9 mouse cellular contexts compared by ENCODE assay signal in genomic region chr2:74128782-74129538, GRCm38 (mm10).
DNase-seq lines count a peak whose midpoint lies in the region; ATAC-seq and TF ChIP-seq lines count a peak whose summit lies in the region.
"Had no signal": no experiment of that assay in that cellular context is flagged by ENCODE, and none has a peak within 500 bp of the region (broad histone marks: within the 10 kb centered on the region; RNA-seq: fewer than 3 reads in every experiment).

No protein-coding gene starts in this region.

- 1% methylated on average over 14 of the region's 14 CpGs for WGBS in hindbrain, postnatal 0 days
- WGBS in neural tube, embryonic 14.5 days: under 1% methylated on average over 14 of the region's 14 CpGs

- DNase-seq in adrenal gland, postnatal 10 days: peak; percentile 9
- DNase-seq in adrenal gland, adult 2 months: no peak
- peak; percentile 42 to 45 for DNase-seq in left cerebral cortex, postnatal 25 days (ENCODE audit: low spot score in 2 of 2)
- DNase-seq in left cerebral cortex, postnatal 10 days (ENCODE audit: extremely low spot score in 1 of 2, low spot score in 2 of 2): no peak
- peak; percentile 54 for DNase-seq in hindbrain, postnatal 0 days (ENCODE audit: low spot score)
- DNase-seq in right cerebral cortex, postnatal 4 days: no peak
- DNase-seq in lung, adult 18-20 months: no peak

- 0 out of 2 replicates have a peak overlapping the region, but pooled peaks have one; percentile 16 for H3K27ac ChIP-seq in hindbrain, postnatal 0 days
- H3K27ac ChIP-seq in neural tube, embryonic 14.5 days (ENCODE audit: low read depth, low read length): peak overlapping the region; percentile 78
- H3K27ac ChIP-seq: liver, embryonic 14.5 days had no signal

- peaks cover 11% of the 10 kb centered on the region; the same call in 1 of the 2 replicates for H3K4me1 ChIP-seq in hindbrain, postnatal 0 days (ENCODE audit: insufficient read depth, low read length)
- peaks cover 29% of the 10 kb centered on the region for H3K4me1 ChIP-seq in neural tube, embryonic 14.5 days (ENCODE audit: control insufficient read depth, insufficient read depth, low read length)

- H3K4me3 ChIP-seq in hindbrain, postnatal 0 days (ENCODE audit: low read length): peak overlapping the region; percentile 34
- H3K4me3 ChIP-seq in neural tube, embryonic 14.5 days (ENCODE audit: low read depth, low read length): peak overlapping the region; percentile 29

- ATAC-seq in hindbrain, postnatal 0 days: peak; percentile 53; the same call in 1 of the 2 replicates
- peak; percentile 86 for ATAC-seq in neural tube, embryonic 14.5 days (ENCODE audit: low read depth)

- peak; percentile 21 for TF ChIP-seq CTCF in hindbrain, postnatal 0 days (IDR thresholded peaks at IDR 0.05; ENCODE audit: low read depth)

- intact Hi-C loops in left cerebral cortex, postnatal 25 days (cut with DNase I): no loop called here
- intact Hi-C loops in left cerebral cortex, postnatal 10 days (cut with DNase I): no loop called here

- H3K9ac ChIP-seq in hindbrain, postnatal 0 days (replicated peaks; ENCODE audit: low read length): peak overlapping the region; percentile 38; the same call in 1 of the 2 replicates
- H3K9ac ChIP-seq in neural tube, embryonic 14.5 days (replicated peaks; ENCODE audit: low read depth, low read length): peak overlapping the region; percentile 46; the same call in 1 of the 2 replicates
- H3K9ac ChIP-seq: liver, embryonic 14.5 days had no signal

- no peaks in the 10 kb centered on the region for H3K36me3 ChIP-seq in hindbrain, postnatal 0 days (ENCODE audit: insufficient read depth, low read length)
- no peaks in the 10 kb centered on the region for H3K36me3 ChIP-seq in neural tube, embryonic 14.5 days (ENCODE audit: control insufficient read depth, insufficient read depth, low read length)

- no peaks in the 10 kb centered on the region for H3K27me3 ChIP-seq in hindbrain, postnatal 0 days (ENCODE audit: insufficient read depth, low read length)
- no peaks in the 10 kb centered on the region for H3K27me3 ChIP-seq in neural tube, embryonic 14.5 days (ENCODE audit: control insufficient read depth, insufficient read depth, low read length)

- no peaks in the 10 kb centered on the region for H3K9me3 ChIP-seq in hindbrain, postnatal 0 days (ENCODE audit: low read length)
- no peaks in the 10 kb centered on the region for H3K9me3 ChIP-seq in neural tube, embryonic 14.5 days (ENCODE audit: control insufficient read depth, low read length)

- H3K4me2 ChIP-seq in hindbrain, postnatal 0 days (ENCODE audit: low read depth, low read length): peak overlapping the region; percentile 61
- H3K4me2 ChIP-seq in neural tube, embryonic 14.5 days (ENCODE audit: low read depth, low read length): peak overlapping the region; percentile 63

Comparison
In these comparisons a context has a peak if more than half of its experiments do, and no peak if none do; other contexts are left out.
1. DNase-seq: peak in adrenal gland, postnatal 10 days (single experiment), left cerebral cortex, postnatal 25 days (2 of 2) and hindbrain, postnatal 0 days (single experiment); none in adrenal gland, adult 2 months (single experiment), left cerebral cortex, postnatal 10 days (0 of 2), right cerebral cortex, postnatal 4 days (single experiment) and lung, adult 18-20 months (0 of 2).